Mouse (Mus musculus) urinary bladder, postnatal 10 days (tissue): ENCODE data around the gene Il1f8.
"Not testable (repeated sequence)": the region's sequence is repeated elsewhere in the genome, so short reads cannot be mapped to it uniquely, and the experiment has no call there.

Source experiments
- DNase-seq: peaks from one replicate; pipeline ENCODE4 v3.0.0; 2022; ENCODE audit warnings: low spot score

Gene Il1f8

DNA sequence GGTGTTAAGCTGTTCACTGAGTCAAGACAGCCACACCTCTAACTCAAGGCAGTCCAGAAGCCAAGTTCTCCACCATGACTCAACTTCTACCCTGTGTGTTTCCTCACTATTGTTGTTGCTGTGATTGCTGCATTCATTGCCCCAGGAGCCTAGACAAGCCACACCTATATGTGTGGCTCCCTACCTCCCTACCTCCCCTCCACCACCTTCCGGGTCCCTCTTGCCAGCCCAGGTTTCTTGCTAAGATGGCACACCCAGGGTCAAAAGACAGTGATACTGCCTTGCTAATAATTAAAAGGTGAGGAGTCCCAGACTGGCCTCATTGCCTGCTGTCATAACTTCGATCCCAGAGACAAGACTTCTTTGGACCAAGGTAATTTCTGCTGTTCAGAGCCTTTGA, at the start of gene Il1f8:
Il1f8 (plus strand) TSS at position 301 of the 400 bp plus-strand sequence.
- DNase-seq, result no peak

DNA sequence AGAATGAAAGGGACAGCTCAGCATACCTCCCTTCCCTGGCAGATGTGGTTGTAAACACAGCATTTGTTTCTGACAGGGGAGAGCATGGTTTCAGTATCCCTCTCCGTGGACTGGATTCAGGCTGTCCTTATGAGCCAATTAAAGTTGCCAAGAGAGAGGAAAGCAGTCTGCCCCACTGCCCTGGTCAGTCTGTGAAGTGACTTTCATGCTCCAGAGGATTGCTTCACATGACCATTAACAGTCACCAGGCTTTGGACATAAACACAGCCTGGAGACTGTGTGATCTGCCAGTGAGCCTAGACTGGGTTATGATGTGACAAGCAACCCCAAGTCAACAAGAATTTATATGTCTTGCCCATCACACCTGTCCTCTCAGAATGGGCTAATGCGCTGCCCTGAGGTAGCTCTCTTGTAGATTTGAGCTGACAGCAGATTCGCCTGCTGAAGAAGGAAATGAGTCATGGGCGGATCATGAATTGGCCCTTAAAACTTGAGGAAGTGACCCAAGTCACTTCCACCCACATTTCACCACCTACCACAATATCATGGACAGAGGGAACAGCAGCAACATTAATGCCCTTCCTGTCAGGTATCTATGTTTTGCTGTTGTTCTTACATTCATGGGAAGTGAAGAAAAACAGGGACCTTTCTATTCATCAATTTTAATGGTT, 49.2 kb upstream of the Il1f8 start:
- DNase-seq, result no peak

DNA sequence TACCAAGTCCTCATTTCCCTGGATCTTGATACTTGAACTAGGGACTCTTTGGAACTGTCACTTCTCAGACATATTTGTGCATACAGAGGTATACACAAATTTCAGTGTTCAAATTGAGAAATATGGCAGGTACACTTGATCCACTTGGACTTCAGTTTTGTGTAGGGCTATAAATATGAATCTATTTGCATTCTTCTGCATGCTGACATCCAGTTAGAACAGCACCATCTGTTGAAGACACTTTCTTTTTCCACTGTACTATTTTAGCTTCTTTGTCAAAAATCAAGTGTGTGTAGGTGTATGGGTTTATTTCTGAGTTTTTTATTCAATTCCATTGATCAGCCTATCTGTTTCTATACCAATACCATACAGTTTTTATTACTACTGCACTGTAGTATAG, 43.9 kb upstream of the Il1f8 start:
- DNase-seq, result no peak

DNA sequence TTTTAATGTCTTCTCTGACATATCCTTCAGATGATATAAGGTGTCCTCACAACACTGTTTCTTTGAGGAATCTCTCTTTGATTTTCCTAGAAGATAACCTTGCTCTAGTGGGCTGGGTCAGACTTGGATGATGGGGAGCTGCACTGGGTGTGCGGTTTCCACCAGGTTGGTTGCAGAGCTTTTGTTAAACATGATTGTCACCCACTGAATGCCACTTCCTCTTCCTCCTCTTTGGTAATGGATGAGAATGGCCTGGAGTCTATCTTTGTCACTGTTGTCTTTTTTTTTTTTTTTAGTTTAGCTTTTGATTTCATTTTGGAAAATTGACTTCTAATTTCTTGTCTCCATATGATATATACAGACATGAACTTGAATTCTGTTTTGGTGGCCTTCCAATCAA, 18.6 kb upstream of the Il1f8 start:
- no peak for DNase-seq

DNA sequence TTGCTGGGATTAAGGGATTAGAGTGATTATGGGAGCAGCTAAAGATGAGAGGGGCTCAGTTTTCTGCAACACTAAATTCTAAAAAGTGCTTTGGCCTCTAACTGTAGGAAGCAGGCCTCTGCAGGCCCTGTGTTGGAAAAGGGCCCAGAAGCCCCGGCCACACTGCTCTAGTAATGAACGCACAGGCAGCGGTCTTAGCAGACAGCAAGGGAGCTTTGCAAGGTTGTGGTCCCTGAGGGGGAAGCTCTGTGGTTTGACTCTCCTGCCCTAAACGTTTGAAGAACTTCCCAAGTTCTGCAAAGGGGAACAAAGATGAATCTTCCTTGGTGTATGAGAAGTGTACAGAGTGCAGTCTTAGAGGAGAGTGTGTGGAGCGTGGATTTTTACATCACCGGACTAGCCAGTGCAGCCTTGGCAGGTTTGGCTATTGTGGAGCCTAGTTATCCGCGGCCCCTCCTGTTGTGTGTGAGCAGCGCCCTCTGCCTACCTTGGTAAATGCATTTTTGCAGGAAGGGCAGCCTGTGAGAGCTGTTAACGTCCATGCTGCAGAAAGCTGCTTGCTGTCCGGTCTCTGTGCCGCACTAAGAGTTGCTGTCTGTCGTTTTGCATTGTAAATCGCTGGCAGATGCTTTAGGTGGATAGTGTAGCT, 28.8 kb downstream of the Il1f8 start:
- DNase-seq, result not testable (repeated sequence)

DNA sequence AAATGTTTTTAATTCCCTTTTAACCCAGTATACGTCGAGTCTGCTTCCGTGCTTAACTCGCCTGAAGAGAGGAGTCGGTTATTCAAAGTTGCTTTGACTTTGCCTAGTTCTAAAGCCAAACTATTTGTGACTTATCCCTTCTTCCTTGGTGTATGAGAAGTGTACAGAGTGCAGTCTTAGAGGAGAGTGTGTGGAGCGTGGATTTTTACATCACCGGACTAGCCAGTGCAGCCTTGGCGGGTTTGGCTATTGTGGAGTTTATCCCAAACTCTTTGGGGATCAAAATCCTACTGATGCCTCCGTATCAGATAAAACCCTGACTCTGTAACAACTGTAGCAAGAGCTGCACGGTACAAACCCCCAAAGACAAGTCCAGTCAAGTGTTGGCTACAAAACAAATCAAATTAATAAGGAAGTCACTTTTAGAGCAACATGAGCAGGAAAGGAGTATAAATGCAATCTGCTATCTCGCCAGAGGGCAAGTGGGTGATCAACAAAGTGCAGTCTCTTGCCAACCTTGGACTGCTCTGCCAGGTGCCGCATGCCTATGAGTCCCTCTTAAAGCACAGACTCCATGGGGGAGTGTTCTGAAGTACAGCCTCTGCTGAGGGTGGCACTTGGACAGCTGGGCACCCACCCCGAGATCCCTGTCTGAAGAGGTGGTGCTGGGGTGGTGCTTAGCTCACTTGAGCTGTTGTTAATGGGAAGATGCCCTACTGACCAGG, 29.6 kb downstream of the Il1f8 start:
- DNase-seq, result not testable (repeated sequence)

DNA sequence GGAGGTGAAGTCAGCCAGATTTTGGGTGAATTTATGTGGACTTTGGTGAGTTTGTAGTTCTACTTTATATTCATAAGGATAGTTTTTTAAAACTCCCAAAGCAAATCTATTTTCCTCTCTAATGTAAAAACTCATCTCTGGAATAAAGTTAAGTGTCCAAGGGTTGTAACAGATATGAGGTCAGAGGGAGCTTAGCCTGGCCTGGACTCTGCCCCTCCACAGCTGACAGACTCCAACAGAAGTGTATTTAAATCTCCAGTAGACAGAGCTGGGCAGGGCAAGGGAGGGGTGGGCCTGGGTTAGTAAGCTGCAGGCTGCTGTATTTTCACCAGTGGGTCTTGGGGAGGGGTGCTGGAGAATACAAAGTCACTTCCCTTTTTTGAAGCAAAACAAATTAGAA, 31.1 kb downstream of the Il1f8 start:
- not testable (repeated sequence) for DNase-seq

DNA sequence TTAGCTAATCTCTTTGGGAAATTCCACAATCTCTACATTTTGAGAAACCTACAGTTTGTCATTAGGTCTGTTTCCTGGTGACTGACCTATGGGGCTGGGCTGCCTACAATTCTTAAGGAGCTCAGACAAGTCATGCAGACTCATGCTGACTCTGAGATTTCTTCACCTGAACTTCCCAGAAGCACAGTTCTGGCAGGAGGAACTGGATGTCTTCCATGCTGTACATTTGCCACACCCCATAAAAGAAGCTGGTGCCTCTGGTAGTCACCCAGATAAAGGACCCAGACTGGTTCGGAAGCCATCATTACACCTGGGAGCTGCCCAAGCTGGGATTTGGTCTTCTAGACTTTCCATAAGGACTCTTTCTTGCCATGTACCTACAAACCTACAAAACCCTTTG, 33.2 kb downstream of the Il1f8 start, which contains the start of gene Il1f9:
Il1f9 (plus strand) TSS at position 301 of the 400 bp plus-strand sequence.
- DNase-seq, result no peak

DNA sequence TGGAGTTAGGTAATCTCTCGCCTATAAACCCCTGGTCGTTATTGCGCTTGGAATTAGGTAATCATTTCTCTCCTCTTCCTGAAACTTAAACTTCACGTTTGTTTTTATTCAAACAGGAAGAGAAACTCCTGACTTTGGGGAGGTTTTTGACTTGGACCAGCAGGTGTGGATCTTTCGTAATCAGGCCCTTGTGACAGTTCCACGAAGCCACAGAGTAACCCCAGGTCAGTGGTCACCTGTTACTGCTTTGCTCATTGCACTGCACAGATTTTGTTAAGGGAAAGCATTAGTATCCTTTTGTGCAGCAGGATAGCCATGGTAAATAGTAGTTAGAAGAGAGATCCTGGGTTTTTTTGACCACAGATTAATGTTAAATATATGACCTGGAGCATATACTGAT, 34.6 kb downstream of the Il1f8 start:
- no peak for DNase-seq

DNA sequence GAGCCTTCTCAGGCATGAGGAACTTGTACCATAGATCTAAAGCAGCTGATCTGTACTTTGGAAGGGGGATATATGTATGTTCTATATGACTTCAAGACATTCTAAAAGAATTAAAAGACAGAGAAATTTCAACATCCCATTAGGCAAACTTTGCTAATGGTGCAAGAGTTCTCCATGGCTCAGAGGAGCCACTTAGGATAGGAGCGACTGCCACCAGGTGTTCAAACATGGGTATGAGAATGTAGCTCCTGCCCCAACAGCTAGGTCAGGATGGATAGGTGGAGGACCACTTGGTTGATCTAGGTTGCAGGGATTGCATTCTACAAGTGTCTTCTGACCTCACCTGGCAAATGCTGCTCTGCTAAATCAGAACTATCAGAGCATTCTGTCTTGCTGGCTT, 35.2 kb downstream of the Il1f8 start:
- no peak for DNase-seq
